Mouse (Mus musculus) skeletal muscle tissue, adult 2 months (tissue): ENCODE measurements around the gene Nudt3.
A peak's percentile ranks its signal among the peaks of the same experiment; 100 is the strongest.

Experiments
- DNase-seq: peaks from one replicate; pipeline ENCODE4 v3.0.0-alpha.2; 2012; ENCODE audit warnings: low read depth, low spot score

Nudt3 gene

DNA sequence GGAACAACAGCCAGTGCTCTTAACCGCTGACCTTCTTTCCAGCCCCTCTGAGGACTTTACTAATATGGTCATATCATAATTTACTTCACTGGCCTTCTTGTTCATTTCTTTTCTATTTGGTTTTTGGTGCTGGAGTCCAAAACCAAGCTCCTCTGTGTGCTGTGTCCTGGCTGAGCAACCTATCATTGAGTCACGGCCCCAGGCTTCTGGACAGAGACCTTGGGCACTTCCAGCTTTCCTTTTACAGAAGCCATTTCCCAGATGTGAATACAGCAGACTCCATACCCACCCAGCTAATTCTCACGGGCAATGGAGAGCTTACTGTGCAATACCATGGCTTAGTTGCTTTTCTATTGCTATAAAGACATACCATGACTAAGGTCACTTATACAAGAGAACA is 23.0 kb downstream of the Nudt3 start:
- no peak for DNase-seq

DNA sequence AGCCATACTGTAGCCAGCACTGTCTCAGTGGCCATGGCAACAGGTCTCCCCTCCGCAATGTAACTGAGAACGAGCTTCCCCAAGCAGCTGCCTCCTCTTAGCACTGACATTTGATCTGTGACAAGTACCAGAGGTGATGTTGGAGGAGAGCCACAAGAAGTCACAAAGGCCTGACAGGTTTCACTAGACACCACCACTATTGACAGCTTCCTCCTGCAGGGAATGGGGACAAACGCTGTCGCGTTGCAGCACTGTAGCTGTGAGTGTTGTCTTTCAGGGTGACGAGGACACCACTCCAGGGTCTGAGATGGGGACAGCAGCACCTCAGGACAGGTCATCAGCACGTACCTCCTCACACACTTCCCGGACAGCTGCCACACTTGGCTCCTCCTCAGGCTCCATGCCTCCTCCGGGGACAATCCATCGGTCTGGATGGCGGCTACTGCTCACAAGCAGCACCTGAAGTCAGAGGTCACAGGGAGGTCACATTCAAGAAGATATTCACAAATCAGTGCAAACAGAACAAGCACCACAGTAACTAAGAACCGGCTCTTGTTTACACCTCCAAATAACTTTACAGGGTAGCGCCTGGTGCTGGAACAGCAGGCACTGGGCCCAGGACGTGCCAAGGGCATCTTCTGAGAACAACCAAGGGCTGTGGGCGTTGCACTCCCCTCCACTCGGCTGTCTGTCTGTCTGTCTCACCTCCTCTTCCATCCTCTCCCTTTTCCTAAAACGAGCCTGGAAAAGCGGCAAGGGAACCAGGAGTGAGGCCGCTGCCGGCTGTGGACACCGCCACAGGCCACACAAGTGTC is 26.7 kb downstream of the Nudt3 start:
- DNase-seq: peak; percentile 73

DNA sequence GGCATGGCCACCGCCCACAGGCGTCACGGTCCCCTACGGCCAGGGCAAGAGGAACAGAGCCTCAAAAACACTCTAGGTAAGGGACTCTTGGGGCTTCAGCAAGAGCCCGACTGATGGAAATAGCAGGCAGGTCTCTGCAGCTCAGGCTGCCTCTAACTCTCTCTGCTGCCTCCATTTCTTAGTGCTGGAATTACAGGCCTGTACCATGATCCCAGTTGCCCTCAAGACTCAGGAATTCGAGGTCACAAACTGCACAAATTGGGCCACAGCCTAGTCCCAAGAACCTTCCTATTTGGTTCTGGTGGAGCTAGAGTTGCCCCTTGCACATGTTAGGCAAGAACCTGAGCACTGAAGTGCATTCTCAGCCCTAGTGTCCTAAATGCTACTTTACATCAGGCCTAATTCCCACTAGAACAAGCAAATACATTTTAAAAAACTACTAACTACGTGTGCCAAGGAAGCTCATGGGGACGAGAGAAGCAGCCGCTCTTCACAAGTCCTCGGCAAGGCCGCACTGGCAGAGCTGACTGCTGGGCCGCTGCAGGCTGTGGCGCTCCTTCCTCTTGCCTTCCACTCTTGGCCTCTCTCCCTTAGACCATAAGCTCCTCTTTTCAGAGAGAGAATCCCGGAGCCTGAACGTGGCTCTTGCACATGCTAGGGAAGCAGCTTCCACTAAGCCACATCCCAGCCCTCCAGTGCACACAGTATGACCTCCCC is 27.5 kb downstream of the Nudt3 start:
- no peak for DNase-seq

DNA sequence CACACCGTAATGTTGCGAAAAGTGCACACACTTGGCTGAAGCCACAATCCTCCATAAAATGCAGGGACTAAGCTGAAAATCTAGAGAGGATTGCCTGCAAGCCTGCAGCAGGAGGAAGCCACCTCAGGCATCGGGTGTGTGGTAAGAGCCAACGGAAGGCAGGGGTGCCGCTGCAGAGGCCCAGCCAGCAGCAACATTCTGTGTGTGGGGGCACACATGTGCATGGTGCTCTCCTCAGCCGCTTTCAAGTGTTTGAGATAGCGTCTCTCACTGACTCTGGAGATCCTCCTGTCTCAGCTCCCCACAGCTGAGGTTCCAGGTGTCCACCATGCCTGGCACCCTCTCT is 30.8 kb downstream of the Nudt3 start:
- no peak for DNase-seq

DNA sequence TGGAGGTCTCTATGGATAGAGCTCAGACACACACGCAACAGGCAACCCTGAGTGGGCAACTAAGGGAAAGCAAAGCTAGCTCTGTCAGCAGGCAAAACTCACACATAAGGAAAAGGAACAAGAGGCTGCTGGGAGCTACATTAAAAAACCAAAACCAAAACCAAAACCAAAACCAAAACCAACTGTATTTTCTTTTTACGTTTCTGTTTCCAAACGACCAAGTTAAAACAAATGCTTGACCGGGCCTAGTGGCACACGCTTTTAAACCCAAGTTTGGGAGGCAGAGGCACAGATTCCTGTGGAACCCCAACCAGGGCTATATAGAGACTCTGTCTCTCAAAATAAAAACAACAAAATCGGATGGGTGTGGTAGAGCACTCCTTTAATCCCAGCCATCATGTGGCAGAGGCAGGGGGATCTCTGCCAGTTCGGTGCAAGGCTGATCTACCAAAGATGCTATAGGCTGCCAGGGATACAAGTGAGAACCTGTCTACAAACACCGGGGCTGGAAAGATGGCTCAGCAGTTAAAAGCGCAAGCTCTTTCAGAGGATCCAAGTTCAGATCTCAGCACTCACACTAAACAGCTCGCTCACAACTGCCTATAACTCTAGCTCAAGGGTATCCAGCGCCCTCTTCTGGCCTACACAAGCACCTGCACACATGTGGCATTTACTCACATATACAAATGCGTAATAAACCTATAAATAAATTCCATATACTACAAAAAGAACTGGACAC is 31.3 kb downstream of the Nudt3 start:
- DNase-seq: no peak

DNA sequence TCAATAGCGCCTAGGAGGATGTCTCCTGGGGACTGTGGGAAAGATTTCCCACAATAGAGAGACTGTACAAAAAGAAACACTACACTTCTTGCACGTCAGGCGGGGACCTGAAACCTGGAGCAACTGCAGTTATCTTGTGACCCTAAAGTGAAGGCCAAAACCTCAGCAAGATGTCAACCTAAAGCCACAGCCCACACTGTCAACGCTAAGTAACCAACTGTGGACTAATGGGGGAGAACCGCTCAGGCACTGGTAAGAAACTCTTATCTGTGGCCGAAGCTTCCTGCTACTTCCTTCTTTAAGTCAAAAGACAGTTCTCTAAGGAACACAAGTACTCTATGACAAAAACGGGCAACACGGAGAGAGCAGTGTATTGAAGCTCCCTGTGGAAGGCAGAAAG is 35.1 kb downstream of the Nudt3 start:
- no peak for DNase-seq

DNA sequence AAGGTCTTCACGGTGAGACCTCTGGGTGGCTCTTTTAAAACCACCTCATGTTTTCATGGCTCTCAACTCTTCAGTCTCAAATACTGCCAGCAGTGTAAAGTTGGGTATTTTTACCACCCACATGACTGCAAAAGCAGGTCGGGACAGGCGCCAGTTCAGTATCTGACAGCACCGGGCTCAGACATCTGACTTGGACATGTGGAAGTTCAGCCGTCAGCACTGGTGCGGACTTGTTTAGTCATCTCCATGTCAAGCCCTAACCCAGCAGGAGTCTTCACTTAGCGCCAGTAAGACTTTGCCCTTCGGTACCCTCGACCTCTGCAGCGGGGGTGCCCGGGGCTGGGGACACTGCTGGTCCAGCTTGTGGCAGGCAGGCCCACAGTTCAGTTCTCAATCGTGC is 36.0 kb downstream of the Nudt3 start:
- DNase-seq: peak; percentile 95

DNA sequence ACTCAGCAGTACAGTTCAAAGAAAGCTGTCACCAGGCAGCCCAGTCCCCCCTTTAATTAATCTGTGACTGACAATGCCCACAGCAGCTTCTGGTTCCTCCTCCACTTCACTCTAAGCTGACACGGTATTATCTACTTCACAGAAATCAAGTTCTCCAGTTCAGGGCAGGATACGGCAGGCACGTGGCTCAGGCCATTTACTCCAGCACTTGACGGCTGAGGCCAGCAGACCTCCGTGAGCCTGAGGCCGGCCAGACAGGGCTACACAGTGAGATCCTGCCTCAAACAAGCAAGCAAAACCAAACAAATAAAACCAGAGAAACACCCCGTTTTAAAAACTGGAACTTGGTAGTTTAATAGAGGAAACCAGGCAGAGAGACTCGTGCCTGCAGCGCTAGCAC is 36.6 kb downstream of the Nudt3 start:
- DNase-seq: no peak

DNA sequence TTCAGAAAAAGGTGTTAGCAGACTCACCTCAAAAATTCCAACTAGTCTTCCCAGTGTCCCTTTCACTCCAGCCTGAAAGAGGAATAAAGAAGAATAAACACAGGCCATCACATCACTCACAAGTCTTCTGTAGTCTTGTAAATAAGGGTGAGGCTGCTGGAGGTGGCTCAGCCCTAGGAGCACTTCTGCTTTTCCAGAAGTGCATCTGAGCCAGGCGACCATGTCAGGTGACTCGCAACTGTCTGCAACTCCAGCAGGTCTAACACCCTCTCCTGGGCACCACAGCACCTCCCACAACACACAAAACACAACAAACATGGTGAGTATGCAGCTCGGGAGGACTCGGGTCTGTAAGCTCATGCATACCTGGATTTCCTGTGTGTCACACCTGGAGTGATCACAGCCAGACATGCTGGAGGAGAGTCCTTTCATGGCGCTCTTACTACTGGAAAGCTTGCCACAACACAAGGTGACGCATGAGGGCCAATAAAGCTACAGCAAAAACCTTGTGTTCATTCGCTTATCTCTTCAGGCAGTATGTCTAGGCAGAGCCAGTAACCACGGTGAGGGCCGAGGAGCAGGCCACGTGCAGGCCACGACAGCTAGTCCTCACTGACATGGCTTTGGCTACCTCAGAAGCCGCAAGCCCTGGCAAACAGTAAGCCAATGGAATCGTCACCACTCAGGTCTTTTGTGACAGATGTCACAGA is 40.0 kb downstream of the Nudt3 start:
- DNase-seq: no peak

DNA sequence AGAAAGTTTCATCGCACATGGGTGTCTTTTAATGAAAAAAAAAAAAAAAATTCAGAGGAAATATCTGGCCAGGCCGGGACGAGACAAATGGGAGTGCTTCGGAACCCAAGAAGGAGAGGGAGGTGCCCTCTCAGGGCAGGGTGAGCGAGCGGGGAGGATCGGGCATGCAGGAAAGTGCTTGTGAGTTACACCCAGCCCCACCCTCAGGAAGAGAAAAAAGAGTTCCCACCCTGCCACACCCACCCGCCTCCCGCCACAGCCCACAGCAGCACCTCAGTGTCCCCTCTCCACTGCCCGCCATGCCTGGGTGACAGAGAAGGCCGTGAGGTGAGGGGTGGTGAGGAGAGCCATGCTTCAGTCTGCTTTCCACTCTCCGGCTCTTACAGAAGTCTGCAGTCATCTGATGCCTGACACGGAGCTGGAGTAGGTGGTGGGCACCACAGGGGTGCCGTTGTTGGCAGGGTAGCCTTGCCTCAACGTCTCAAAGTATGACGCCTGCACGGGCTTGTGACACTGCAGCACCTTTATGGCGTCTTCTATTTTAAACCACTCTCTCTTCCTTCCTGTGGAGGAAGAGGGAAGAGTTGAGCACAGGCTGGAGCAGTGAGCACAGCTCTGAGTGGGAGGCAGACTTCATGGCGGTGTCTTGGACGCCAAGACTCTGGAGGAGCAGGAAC is 42.8 kb downstream of the Nudt3 start:
- no peak for DNase-seq

DNA sequence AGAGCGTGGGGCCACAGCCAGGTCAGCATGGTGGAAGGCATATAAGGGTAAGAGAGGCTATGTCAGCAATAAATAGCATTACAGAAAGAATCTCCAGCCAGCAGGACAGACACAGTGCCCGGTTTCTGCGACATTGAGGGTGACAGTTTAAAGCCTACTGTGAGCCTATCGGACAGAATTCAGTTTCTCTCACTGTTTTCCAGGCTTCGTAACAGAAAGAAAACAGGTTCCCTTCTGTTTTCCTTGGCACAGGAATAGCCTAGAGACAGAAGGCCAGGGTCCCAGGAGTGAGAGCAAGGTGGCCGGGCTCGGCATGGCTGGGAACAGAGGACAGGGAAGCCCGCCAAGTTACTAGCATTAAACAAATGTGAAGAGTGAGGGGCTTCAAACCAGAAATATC is 43.5 kb downstream of the Nudt3 start:
- no peak for DNase-seq

DNA sequence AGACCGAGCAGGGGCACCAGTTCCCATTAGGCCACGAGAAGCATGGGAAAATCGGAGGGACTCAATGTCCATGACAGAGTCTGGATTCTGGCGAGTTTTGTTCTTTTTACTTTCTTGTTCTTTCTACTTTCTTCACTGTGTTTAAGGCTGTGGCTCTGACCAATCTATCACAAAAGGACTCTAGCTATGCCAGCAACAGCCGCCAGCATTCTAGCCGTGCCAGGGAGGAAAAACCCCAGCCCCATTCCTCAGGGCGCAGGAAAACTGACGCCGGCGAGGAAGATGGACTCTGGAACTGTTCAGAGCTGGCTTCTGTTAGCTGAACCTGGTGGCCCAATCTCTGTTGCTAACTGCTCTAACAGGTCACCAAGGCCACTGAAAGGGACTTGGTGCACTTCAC is 44.8 kb downstream of the Nudt3 start:
- DNase-seq: no peak

DNA sequence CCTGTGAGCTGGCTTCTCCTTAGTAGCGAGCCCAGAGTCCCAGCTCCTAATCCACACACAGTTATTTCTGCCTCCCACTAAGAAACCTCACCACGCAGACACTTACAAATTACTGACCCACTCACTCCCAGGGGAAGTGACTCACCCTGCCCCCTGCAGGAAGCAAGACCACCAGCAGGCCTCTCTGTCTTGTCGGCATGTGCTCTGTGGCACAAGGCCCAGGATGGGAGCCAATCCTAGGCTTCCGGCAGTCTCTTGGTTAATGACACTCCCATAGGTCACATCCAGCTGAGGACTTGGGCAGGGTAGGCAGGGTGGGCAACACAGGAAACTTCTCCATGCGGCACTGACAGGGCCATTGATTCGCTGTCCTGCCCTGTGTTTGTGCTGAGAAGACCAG is 45.8 kb downstream of the Nudt3 start:
- DNase-seq: no peak

DNA sequence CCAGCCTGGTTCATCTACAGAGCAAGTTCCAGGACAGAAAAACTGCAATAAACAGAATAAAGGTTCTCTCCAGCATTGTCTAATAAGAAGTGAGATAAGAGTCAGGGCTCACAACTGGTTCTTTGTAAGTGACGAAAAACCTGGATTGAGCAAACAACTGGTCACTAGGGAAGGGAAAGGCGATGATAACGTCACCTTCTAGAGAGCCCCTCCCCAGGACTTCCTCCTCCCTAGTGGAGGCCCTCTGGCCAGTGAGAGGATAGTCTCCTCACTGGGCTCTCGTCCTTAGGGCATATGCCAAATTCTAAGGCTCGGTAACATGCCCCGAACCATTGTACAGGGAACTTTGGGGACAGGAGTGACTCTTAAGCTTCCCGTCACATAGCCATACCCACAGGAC is 47.2 kb downstream of the Nudt3 start:
- no peak for DNase-seq

DNA sequence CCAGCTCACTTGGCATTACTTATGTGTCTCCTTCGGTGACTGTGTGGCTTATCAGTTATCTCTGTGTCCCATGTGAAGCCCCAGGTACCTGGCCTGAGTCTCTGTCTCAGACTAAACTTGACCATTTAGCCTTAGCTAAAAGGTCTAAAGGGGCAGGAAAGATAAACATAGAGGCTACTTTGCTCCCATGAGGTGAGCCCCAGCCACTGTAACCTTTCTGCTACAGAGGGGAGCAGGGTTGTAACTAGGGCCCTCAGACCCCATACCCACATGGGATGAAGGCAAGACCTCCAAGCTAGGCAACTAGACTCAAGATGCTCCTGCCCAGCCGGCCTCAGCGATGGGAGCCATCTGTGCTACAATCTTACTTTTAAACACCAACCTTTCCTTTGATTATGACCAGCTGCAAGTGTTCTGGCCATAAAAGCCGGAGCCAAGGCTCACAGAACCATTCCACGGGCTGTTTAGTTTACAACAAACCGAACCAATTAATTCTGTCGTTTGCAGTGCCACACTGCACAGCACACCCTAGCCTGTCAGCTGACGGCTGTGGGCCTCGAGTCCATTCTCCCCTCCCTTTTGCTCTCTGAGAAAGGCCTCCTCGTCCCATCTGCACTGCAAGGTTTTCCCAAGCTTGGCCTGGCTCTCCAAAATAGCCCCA is 48.0 kb downstream of the Nudt3 start:
- DNase-seq: no peak

DNA sequence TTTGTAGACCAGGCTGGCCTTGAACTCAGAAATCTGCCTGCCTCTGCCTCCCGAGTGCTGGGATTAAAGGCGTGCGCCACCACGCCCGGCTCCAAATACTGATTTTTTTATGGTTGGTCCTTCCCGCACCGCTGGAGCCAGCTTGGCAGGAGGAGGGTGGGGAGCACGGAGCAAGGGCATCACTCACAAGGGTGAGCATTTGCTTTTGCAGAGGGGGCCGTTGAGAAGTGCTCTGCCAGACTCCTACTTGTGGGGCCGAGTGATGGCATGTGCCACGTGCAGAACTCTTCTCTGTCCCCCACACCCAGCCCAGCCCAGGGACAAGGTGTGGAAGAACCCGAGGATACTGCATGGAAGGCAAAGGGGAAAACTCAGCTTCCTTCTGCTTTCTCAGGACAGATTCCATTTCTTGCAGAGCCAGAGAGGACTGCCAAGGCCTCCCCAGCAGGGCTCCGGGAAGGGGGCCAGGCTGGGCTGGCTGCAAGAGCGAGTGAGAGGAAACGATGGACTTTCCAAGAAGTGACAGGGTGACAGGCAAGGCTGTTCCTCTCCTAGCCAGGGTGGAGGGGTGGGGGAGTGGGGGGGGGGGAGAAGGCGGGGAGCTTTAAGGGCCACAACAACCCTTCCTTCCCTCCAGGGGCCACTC is 48.7 kb downstream of the Nudt3 start:
- DNase-seq: peak; percentile 88

DNA sequence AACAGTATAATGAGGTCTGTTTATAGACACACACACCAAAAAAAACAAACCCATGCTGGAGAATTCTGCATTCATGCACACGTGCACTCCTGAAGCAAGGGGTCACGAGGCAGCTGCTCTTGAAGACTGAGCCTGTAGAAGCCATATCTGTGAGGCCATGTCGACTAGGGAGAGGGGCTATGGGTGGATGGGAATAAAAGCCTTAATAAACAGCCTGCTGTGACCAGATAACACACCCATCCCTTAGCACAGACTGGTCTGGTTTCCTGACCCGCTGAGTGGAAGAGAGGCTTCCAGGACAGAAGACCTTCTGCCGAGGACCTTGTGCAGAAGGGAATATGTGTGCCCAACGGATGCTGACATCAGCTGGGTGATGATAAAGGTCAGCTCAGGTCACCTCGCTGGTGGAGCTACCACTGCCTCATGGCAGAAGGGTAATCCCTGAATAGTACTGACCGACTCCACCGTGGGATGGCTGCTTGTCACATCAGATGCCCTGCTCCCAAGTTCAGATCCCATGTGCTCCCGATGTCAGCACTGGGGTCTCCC is 49.4 kb downstream of the Nudt3 start:
- peak; percentile 62 for DNase-seq

DNA sequence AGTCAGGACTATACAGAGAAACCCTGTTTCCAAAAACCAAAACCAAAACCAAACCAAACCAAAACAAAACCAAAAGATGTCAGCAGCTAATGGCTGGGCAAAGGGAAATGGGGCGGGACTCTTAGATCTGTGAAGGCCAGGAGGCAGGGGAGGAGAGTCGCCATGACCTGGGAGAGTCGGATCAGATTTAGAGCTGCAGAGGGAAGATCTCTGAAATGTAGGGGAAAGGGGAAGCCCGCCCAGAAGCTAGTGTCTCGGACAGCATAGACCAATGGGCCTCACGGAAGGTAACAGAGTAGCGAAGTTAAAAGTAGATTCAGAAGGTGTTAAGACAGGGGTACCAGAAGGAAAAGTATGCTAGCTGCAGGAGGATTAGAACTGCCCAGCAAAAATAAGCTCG is 52.0 kb downstream of the Nudt3 start:
- DNase-seq: no peak

DNA sequence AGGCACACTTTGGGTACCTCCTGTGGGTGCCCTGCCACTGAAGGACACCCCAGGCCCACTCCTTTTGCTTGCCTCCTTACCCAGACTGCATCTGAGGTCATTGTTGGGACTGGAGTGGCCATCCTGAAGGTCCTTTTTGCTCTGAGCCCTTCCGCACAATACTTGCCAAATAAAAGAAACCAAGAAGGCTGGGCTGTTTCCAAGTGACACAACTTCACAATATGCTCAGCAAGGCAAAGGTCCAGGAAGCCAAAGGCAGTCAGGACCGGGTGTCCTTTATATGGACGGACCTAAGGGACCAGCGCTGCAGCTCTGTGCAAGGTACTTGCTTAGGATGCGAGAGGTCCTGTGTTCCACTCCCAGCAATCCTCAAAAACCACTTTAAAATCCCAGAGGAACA is 55.1 kb downstream of the Nudt3 start:
- DNase-seq: no peak

DNA sequence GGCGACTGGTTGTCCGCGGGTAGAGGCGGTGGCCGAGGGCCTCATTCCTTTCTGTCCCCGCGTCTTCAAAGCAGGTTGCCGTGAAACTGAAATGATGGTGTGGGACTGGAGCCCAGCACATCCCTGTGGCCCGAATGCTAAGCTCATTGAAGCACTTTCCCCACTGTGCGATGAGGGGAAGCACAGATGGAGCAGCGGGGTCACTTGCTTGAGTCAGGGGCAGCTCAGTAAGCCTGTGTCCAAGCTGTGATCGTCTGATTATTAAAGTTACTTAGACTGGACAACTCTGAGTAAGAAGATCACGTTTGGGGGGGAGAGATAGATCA is 57.4 kb downstream of the Nudt3 start:
- DNase-seq: no peak
